Mouse (Mus musculus) kidney, postnatal 36 days (tissue): ENCODE results near the gene Cd300ld3.

Experiments used
- DNase-seq, 2 experiments: peaks; one replicate each; pipeline ENCODE4 v3.0.0; 2021 to 2022; ENCODE audit warnings: mixed read lengths in 2 of 2

The Cd300ld3 gene

DNA sequence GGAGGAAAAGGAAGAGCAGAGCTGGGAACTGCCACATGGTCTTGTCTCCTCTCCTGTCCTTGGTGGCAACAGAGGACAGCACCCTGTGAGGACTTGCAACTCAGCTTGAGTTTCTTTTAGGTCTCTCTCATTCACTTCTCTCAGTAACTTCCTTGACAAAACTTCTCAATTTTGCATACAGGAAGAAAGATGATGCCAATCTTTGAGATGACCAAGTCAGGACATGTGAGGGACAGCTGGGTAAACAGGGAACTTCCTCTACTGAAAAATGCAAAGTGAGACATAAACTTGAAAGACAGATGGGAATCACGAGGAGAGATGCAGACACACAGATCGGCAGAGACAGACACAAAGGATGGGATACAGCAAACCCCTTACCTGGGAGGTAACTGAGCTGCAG, at the start of gene Cd300ld3:
Gene Cd300ld3, minus strand, starts transcription at position 151 of the 400 bp plus-strand sequence.
- DNase-seq, result no peak

DNA sequence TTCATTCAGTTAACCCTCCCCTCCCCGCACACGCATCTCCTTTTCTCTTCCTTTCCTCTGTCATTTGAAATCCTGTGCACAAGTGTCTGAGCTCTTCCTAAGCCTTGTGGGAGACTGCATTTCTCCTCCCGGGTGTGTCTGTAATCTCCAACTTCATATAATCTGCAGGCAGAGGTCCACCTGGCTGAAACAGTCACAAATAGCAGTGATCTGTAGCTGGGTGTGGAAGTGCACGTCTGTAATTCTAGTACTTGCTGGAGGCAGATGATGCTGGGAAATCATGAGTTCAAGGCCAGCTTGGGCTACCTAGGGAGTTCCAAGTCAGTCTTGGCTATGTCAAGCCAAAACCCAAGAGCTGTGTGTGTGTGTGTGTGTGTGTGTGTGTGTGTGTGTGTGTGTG, 43.9 kb upstream of the Cd300ld3 start:
- DNase-seq, result no peak

DNA sequence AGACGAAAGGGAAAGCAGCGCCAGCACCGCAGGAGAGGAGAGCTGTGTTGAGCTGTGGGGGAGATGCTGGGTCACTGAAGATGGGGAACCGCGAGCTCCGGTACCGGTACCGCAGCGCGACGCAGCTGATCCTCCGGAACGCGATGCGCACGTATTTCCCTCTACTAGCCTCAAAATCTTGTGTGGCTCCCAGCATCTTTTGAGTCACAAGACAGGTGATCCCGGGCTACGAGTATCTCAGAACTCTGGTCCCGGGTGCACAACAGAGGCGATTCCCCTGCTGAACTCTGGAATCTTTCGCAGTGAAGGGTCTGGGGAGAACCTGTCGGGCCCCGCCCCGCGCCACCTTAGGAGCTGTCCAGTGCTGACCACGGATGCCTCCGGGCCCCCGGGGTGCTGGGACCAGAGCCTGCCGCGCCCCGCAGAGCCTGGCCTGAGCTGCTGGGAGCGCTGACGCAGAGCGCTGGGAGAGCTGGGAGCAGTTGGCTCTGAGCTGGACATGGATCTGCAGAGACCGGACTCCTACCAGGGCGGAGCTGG, 43.2 kb upstream of the Cd300ld3 start, which contains the start of gene Rab37:
Gene Rab37, plus strand, starts transcription at position 70 of the 540 bp plus-strand sequence.
- peak in 1 of 2 experiments; percentile 52 for DNase-seq

DNA sequence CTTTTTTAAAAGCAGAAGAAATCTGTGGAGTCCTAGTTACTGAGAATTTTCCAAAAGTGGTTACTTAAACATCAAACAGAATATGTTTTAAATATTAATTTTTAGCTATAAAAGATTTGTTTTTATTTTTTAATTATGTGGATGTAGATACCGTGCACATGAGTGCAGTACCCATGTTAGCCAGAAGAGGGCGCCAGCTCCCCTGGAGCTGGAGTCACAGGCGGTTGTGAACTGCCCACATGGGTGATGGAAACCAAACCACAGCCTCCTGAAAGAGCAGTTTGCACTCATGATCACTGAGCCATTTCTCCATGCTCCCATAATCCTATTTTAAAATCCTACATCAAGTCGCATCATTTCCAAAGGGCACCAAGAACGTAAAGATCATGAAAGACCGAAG, 41.6 kb upstream of the Cd300ld3 start:
- peak in 1 of 2 experiments; percentile 10 for DNase-seq

- DNase-seq, result no peak
These were observed 38.0 kb upstream of the Cd300ld3 start for GRCm38 (mm10) chr11:115086213-115086612.

DNA sequence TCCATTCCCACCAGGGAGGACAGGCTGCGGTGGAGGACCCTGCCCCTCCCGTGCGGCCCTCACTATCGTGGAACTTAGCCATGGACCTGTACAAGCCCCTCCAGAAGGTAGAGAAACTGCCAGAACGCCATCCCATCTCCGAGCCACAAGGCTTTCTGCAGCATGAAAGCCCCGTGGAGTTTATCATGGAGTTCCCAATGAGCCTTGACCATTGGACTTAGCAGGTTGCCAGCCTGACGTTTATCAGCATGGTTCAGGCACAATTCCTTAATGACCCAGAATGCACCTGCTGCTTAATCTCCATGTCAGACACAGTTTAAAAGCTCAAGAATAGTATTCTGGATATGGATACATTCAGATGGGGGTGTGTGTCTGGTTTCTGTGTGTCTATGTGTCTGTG, 36.9 kb upstream of the Cd300ld3 start:
- no peak for DNase-seq

GRCm38 (mm10) chr11:115084595-115084994, 36.4 kb upstream of the Cd300ld3 start:
- DNase-seq, result no peak

- peak; percentile 60 to 86 for DNase-seq
These were observed 35.3 kb upstream of the Cd300ld3 start for GRCm38 (mm10) chr11:115083376-115084139.

GRCm38 (mm10) chr11:115082196-115082595, 34.0 kb upstream of the Cd300ld3 start:
- no peak for DNase-seq

DNA sequence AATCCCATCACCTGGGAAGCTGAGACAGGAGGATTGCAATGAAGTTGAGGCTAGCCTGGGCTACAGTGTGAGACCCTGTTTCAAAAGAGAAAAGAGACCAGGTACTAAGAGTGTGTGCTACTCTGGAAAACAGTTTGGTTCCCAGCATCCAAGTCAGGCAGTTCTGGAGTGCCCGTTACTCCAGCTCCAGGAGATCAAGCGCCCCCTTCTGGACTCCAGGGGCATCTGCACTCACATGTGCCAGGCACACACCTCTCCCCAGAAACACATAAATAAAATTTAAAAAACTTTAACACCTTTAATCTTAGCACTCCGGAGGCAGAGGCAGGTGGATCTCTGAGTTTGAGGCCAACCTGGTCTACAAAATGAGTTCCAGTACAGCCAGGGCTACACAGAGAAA, 33.2 kb upstream of the Cd300ld3 start:
- DNase-seq, result no peak

DNA sequence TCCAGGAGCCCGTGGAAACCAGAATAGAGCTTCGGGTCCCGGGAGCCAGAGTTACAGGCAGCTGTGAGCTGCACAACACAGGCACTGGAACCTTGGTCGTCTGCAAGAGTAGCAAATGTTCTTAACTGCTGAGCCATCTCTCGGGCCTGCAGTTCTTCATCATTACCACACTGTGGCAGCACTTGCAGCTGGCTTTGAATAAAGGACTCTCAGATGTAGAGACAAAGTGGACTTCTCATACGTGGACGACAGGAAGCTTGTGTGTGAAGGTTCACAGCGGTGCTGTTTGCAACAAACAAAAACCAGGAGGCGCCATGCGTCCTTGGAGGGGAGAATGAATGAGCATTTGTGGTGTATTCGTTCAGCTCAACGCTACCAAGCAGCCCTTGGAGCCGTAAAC, 32.7 kb upstream of the Cd300ld3 start:
- DNase-seq, result peak; percentile 54 to 61

DNA sequence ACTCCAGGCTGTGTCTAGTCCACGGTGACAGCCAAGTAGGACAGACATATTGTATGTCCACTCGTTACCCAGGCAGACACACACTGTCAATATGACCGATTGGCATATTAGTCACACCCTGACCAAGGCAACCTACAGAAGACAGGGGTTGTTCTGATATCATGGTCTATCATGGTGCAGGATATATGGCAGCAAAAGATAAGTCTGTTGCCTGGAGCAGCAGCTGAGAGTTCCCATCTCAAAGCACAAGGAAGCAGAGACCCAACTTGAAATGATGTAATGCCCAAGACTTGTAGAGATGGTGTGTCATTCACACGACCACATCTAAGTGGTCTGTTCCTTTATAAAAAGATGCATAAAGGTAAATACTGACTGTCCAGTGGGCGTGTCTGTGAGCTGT, 30.5 kb upstream of the Cd300ld3 start:
- DNase-seq, result no peak

DNA sequence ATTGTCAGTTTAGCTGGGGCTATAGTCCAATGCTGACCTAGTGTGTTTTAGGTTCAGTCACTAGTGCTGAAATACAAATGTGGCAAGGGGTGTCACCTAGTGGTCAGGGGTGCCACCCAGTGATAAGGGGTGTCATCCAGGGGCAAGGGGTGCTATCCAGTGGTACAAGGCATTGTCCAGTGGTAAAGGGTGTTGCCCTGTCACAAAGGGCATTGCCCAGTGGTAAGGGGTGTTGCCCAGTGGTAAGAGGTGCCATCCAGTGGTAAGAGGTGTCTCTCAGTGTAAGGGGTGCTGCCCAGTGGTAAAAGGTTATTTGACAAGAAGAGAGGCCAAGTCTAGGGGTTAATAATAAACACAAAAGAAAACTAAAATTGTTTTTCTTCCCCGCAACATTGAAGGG, 29.2 kb upstream of the Cd300ld3 start:
- no peak for DNase-seq

GRCm38 (mm10) chr11:115075859-115076258, 27.6 kb upstream of the Cd300ld3 start:
- no peak for DNase-seq

- peak in 1 of 2 experiments; percentile 17 for DNase-seq
These were observed 27.2 kb upstream of the Cd300ld3 start for GRCm38 (mm10) chr11:115075407-115075806.

- no peak for DNase-seq
These were observed 24.8 kb upstream of the Cd300ld3 start for GRCm38 (mm10) chr11:115073002-115073401.

GRCm38 (mm10) chr11:115071631-115072294, 23.6 kb upstream of the Cd300ld3 start:
- DNase-seq, result peak; percentile 49 to 69

GRCm38 (mm10) chr11:115071015-115071551, 22.9 kb upstream of the Cd300ld3 start:
- DNase-seq, result no peak

DNA sequence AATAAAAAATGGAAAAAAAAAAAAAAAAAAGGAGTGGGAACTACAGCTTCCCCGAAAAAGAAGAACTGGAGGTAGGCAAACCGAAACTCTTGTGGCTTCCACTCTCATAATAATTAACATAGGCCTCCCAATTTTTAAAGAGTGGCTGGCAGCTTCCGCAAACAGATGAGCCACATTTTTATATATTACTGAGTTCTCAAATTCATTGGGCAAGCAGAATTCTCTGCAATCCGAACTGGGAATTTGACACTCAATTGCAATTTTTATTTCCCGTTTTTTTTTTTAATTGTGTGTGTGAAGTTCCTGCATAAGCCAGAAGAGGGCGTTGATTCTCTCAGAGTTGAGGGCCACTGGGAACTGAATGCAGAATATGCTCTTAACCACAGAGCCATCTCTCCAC, 18.6 kb upstream of the Cd300ld3 start:
- DNase-seq, result no peak

DNA sequence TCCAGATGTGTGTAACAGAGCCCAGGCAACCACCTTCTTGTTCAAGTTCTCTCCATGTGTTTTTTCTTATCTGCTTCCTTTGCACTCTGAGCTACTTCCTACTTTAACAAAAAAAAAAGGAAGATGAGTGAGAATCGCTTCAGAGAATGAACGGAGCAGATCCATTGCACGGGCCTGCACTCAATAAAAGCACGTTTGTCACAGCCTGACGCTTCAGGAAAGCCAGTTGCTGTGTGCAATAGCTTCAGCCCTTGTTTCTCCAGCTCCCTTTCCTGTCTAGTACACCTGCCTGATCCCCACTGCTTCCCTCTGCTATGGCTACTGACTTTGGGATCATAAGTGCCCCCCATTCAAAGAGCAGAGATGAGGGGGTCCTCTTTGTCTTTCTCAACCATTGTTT, 13.9 kb upstream of the Cd300ld3 start, which contains the start of gene Cd300e:
Gene Cd300e, minus strand, starts transcription at position 101 of the 400 bp plus-strand sequence.
- no peak for DNase-seq

DNA sequence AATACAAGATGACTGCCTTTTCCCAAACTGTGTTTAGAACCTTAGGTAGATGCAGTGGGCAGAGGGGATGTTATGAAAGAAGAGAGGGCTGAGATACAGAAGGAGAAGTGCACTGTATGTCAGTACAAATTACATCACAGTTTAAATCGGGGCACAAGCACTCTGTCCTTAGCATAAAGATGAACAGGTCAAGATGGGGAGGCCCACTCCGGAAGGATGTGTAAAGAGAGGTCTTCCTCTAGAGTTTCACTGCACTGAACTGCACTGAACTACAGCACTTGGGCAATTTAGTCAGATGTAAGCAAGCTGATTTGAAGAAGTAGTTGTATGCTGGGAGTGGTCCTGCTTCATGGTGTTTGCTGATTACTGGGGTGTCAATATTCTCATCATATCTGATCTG, 11.6 kb upstream of the Cd300ld3 start:
- no peak for DNase-seq

GRCm38 (mm10) chr11:115058701-115059100, 10.5 kb upstream of the Cd300ld3 start:
- DNase-seq, result no peak

DNA sequence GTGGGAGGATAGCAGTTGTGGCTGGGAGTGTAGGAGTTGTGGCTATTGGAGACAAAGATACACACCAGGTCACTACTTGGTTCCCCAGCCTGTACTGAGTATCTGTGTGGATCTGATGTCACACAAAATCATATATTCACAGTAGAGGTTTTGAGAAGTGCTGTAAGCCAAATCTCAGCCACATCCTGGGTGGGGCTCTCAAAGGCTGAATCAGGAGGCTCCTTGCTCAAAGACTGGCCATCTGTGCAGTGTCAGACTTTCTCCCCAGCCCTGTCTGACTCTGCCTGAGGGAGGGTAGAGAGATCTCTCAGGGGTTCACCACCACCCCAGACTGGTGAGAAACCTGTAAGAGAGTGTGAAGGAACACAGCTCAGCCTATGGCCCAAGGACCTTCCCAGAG, 6.3 kb upstream of the Cd300ld3 start:
- no peak for DNase-seq

GRCm38 (mm10) chr11:115052991-115053390, 4.8 kb upstream of the Cd300ld3 start:
- DNase-seq, result no peak
